ENCODE assay signal across 10 mouse cellular contexts in genomic region chr8:12401391-12402270, GRCm38 (mm10). TPM values are rescaled to one million over a fixed set of nuclear protein-coding genes. Genes with fewer than 3 reads are reported as not detected.
DNase-seq lines count a peak whose midpoint lies in the region; ATAC-seq lines count a peak whose summit lies in the region.
"Had no signal": no experiment of that assay in that cellular context is flagged by ENCODE, and none has a peak within 500 bp of the region (broad histone marks: within the 10 kb centered on the region; RNA-seq: fewer than 3 reads in every experiment).

No protein-coding gene starts in this region.

- 1% methylated on average over 35 of the region's 35 CpGs for WGBS in embryonic facial prominence, embryonic 15.5 days
- under 1% methylated on average over 35 of the region's 35 CpGs for whole genome bisulfite sequencing in limb, embryonic 11.5 days
- WGBS in neural tube, embryonic 15.5 days = 2% methylated on average over 35 of the region's 35 CpGs

- H3K4me2 ChIP-seq in embryonic facial prominence, embryonic 15.5 days (replicated peaks) = 0 out of 2 replicates have a peak overlapping the region, but pooled peaks have one; percentile 11
- peak overlapping the region; percentile 30; the same call in 1 of the 2 replicates for H3K4me2 ChIP-seq in limb, embryonic 11.5 days (ENCODE audit: low read depth, severe bottlenecking)
- H3K4me2 ChIP-seq in neural tube, embryonic 15.5 days = peak overlapping the region; percentile 46

- no peaks in the 10 kb centered on the region for H3K9me3 ChIP-seq in embryonic facial prominence, embryonic 15.5 days (replicated peaks)
- H3K9me3 ChIP-seq in limb, embryonic 11.5 days (ENCODE audit: control insufficient read depth, low read length) = no peaks in the 10 kb centered on the region
- no peaks in the 10 kb centered on the region for H3K9me3 ChIP-seq in neural tube, embryonic 15.5 days (replicated peaks)

- H3K27me3 ChIP-seq in embryonic facial prominence, embryonic 15.5 days = peaks cover 92% of the 10 kb centered on the region
- peaks cover 78% of the 10 kb centered on the region for H3K27me3 ChIP-seq in limb, embryonic 11.5 days (ENCODE audit: control insufficient read depth, insufficient read depth, low read length)
- peaks cover 79% of the 10 kb centered on the region for H3K27me3 ChIP-seq in neural tube, embryonic 15.5 days (replicated peaks)

- no peak overlapping the region for H3K4me3 ChIP-seq in embryonic facial prominence, embryonic 15.5 days (replicated peaks)
- H3K4me3 ChIP-seq in limb, embryonic 11.5 days (ENCODE audit: low read depth, low read length) = peak overlapping the region; percentile 7; the same call in 1 of the 2 replicates
- H3K4me3 ChIP-seq in neural tube, embryonic 15.5 days (replicated peaks) = peak overlapping the region; percentile 9
- H3K4me3 ChIP-seq: gastrocnemius, adult 2 months had no signal

- ATAC-seq in embryonic facial prominence, embryonic 15.5 days (ENCODE audit: insufficient number of reproducible peaks, low FRiP score, low TSS enrichment, low read depth) = no peak
- no peak for ATAC-seq in limb, embryonic 11.5 days (ENCODE audit: insufficient number of reproducible peaks, low FRiP score, low TSS enrichment, low read depth)
- no peak for ATAC-seq in neural tube, embryonic 15.5 days (ENCODE audit: low FRiP score)
- ATAC-seq in megakaryocyte progenitor cell, adult 5-6 weeks (replicated peaks; ENCODE audit: poor library complexity) = no peak
- ATAC-seq: inflammation-experienced regulatory T-cells, adult 6 months had no signal

- H3K36me3 ChIP-seq in embryonic facial prominence, embryonic 15.5 days = no peaks in the 10 kb centered on the region
- no peaks in the 10 kb centered on the region for H3K36me3 ChIP-seq in limb, embryonic 11.5 days (ENCODE audit: control insufficient read depth, insufficient read depth, low read length)
- no peaks in the 10 kb centered on the region for H3K36me3 ChIP-seq in neural tube, embryonic 15.5 days

- H3K9ac ChIP-seq in embryonic facial prominence, embryonic 15.5 days = no peak overlapping the region
- no peak overlapping the region for H3K9ac ChIP-seq in limb, embryonic 11.5 days (ENCODE audit: low read length)
- H3K9ac ChIP-seq in neural tube, embryonic 15.5 days (replicated peaks) = no peak overlapping the region; the same call in 1 of the 2 replicates

- H3K4me1 ChIP-seq in embryonic facial prominence, embryonic 15.5 days = peaks cover 14% of the 10 kb centered on the region
- peaks cover 13% of the 10 kb centered on the region for H3K4me1 ChIP-seq in limb, embryonic 11.5 days (ENCODE audit: control insufficient read depth, insufficient read depth, low read length)
- H3K4me1 ChIP-seq in neural tube, embryonic 15.5 days = peaks cover 24% of the 10 kb centered on the region

- H3K27ac ChIP-seq in embryonic facial prominence, embryonic 15.5 days (replicated peaks) = no peak overlapping the region
- no peak overlapping the region for H3K27ac ChIP-seq in limb, embryonic 11.5 days (replicated peaks; ENCODE audit: low read depth, low read length)
- H3K27ac ChIP-seq in neural tube, embryonic 15.5 days (replicated peaks) = peak overlapping the region; percentile 69; the same call in 1 of the 2 replicates
- H3K27ac ChIP-seq: gastrocnemius, adult 2 months had no signal

- DNase-seq in retina, embryonic 14.5 days (ENCODE audit: low spot score) = peak; percentile 62
- no peak for DNase-seq in retina, postnatal 1 day
- DNase-seq in limb, embryonic 11.5 days (ENCODE audit: low spot score) = peak; percentile 68
- DNase-seq in thymus, postnatal 0 days (ENCODE audit: low spot score) = no peak
- DNase-seq in spleen, postnatal 36 days (ENCODE audit: low spot score in 2 of 2) = no peak
- DNase-seq: gastrocnemius, adult 2 months had no signal

RNA-seq across cellular contexts. Expression of gene Sox1, which starts 6.5 kb away (rescaled TPM):
- 0.03 TPM in 1 of 2 replicates, not detected in the other for polyA plus RNA-seq in embryonic facial prominence, embryonic 15.5 days (2015; fragmentation: Nextera tagmentation; extraction: Ambion mirVana)
- polyA plus RNA-seq in limb, embryonic 11.5 days (2014; fragmentation: Nextera tagmentation; extraction: Ambion mirVana) = not detected in 2 replicates
- polyA plus RNA-seq in neural tube, embryonic 15.5 days (2015; fragmentation: Nextera tagmentation; extraction: Ambion mirVana) = 0.40 and 0.91 TPM in 2 replicates
- polyA plus RNA-seq in thymus, postnatal 0 days (2015; fragmentation: Nextera tagmentation; extraction: Ambion mirVana) = not detected in 2 replicates
- not detected in 2 replicates for total RNA-seq in megakaryocyte progenitor cell, adult 5-6 weeks (2015)
- not detected in 2 replicates for total RNA-seq in megakaryocyte progenitor cell, adult 5-6 weeks (2017)
- total RNA-seq: gastrocnemius, adult 2 months had no signal
- polyA plus RNA-seq: inflammation-experienced regulatory T-cells, adult 6 months had no signal

Comparison
In these comparisons a context has a peak if more than half of its experiments do, and no peak if none do; other contexts are left out.
1. DNase-seq: peak in retina, embryonic 14.5 days (single experiment) and limb, embryonic 11.5 days (single experiment); none in retina, postnatal 1 day (single experiment), thymus, postnatal 0 days (single experiment) and spleen, postnatal 36 days (0 of 2).
2. Peak in every context shown above with its lines, with median percentiles within 50 percentile points of each other: H3K4me2 ChIP-seq.